Mouse (Mus musculus): Measurements from ENCODE around the gene Eif2ak1. TPM values are rescaled to one million over a fixed set of nuclear protein-coding genes. Genes with fewer than 3 reads are reported as not detected.

Eif2ak1 gene
- polyA plus RNA-seq, 1 experiment: 15.7 TPM

DNA sequence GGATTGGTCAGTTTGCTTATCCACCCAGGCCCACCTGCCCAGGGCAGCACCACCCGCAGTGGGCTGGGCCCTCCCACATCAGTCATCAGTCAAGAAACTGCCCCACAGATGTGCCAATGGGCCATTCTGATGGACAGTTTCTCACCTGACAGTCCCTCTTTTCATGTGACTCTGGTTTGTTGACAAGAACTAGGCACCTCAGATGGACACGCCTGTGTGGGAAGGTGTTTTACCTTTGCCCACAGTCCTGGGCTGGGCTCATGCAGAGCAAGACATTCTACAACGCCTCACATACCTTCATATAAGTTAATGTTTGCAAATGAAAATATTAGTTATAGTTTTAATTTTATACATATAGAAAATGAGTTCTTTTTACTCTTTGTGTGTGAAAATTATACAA, 100.5 kb downstream of the Eif2ak1 start:
- no peaks in the 10 kb centered on the region for H3K27me3 ChIP-seq (ENCODE audit: control insufficient read depth, insufficient read depth, low read length)
- H3K4me3 ChIP-seq (ENCODE audit: control insufficient read depth, low read depth, low read length): no peak overlapping the region
- no peak overlapping the region for H3K27ac ChIP-seq (ENCODE audit: control insufficient read depth, insufficient read depth, low read depth, low read length)
- peaks cover 5% of the 10 kb centered on the region for H3K36me3 ChIP-seq (ENCODE audit: control insufficient read depth, insufficient read depth, low read length)
- H3K4me1 ChIP-seq (ENCODE audit: control insufficient read depth, insufficient read depth, low read length): no peaks in the 10 kb centered on the region
- TF ChIP-seq CTCF (IDR thresholded peaks at IDR 0.05; ENCODE audit: control insufficient read depth, insufficient read depth, insufficient replicate concordance, low read depth, low read length) (no peak), POLR2A (IDR thresholded peaks at IDR 0.05; ENCODE audit: control insufficient read depth, low read depth, low read length) (no peak)

DNA sequence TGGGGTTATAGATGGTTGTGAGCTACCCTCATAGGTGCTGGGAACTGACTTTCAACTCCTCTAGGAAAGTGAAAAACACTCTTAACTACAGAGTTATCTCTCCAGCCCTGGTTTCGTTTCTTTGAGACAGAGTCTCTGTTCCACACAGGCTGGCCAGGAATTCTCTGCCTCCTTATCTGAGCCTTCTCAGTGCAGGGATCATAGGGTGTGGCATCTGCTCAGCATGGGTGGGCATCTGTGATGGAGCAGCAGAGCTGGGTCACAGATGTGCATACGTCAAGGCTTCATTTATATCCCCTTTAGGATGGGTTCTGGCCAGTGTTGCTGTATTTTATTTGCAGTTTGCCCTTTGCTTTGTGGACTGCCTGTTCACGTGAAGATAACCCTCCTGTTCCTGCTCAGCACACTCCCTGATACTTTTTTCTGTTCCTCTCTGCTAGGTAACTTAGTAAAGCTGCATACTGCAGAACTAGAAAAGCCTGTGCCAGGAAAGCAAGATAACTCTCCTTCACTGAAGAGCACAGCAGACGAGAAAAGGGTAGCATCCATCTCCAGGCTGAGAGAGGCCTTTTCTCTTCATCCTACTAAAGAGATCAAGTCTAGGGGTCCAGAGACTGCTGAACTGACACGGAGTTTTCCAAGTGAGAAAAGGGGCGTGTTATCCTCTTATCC, 107.3 kb downstream of the Eif2ak1 start:
- Histone ChIP-seq H3K4me3 (ENCODE audit: control insufficient read depth, low read depth, low read length) (no peak overlapping the region), H3K27ac (ENCODE audit: control insufficient read depth, insufficient read depth, low read depth, low read length) (no peak overlapping the region), H3K27me3 (ENCODE audit: control insufficient read depth, insufficient read depth, low read length) (no peaks in the 10 kb centered on the region), H3K36me3 (ENCODE audit: control insufficient read depth, insufficient read depth, low read length) (peaks cover 2% of the 10 kb centered on the region; the same call in 1 of the 2 replicates), H3K4me1 (ENCODE audit: control insufficient read depth, insufficient read depth, low read length) (no peaks in the 10 kb centered on the region)
- TF ChIP-seq CTCF (IDR thresholded peaks at IDR 0.05; ENCODE audit: control insufficient read depth, insufficient read depth, insufficient replicate concordance, low read depth, low read length): no peak
- TF ChIP-seq POLR2A (IDR thresholded peaks at IDR 0.05; ENCODE audit: control insufficient read depth, low read depth, low read length): no peak

DNA sequence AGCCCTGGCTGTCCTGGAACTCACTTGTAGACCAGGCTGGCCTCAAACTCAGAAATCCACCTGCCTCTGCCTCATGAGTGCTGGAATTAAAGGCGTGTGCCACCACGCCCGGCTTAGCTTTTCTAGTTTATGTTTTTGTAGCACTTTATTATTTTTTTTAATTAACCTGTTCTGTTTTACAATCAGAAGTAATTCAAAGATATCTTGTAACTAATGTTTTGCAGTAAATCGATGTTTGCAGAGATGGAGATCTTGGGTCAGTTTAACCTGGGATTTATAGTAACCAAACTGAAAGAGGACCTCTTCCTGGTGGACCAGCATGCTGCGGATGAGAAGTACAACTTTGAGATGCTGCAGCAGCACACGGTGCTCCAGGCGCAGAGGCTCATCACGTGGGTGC, 110.3 kb downstream of the Eif2ak1 start, which contains the start of gene Gm42421:
TSS of gene Gm42421 (plus strand) at position 301 of the 400 bp plus-strand sequence.
- Histone ChIP-seq H3K4me1 (ENCODE audit: control insufficient read depth, insufficient read depth, low read length) (0 out of 2 replicates have a peak, but pooled peaks cover 5% of the 10 kb centered on the region), H3K27ac (ENCODE audit: control insufficient read depth, insufficient read depth, low read depth, low read length) (no peak within 1 kb of the TSS), H3K36me3 (ENCODE audit: control insufficient read depth, insufficient read depth, low read length) (peaks cover 2% of the 10 kb centered on the region; the same call in 1 of the 2 replicates), H3K4me3 (ENCODE audit: control insufficient read depth, low read depth, low read length) (no peak within 1 kb of the TSS), H3K27me3 (ENCODE audit: control insufficient read depth, insufficient read depth, low read length) (no peaks in the 10 kb centered on the region)
- no peak for TF ChIP-seq POLR2A (IDR thresholded peaks at IDR 0.05; ENCODE audit: control insufficient read depth, low read depth, low read length)
- no peak for TF ChIP-seq CTCF (IDR thresholded peaks at IDR 0.05; ENCODE audit: control insufficient read depth, insufficient read depth, insufficient replicate concordance, low read depth, low read length)

DNA sequence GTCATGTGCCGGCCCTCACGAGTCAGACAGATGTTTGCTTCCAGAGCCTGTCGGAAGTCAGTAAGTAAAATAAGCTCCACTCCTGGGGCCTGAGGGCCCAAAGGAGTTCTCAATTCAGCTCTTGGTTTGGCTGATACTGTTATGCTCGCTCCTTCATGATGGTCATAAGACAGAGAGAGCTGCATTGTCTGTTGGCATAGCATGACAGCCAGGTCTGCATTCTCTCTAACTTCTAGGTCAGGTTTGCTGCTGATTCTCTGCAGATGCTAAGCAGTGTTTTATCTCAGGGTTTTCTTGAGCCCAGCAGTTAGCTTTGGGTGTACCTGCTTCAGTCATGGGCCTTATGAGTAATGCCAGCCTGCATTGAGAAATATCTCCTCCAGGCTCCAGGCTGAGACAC, 111.7 kb downstream of the Eif2ak1 start:
- no peak for TF ChIP-seq CTCF (IDR thresholded peaks at IDR 0.05; ENCODE audit: control insufficient read depth, insufficient read depth, insufficient replicate concordance, low read depth, low read length)
- no peak for TF ChIP-seq POLR2A (IDR thresholded peaks at IDR 0.05; ENCODE audit: control insufficient read depth, low read depth, low read length)
- H3K36me3 ChIP-seq (ENCODE audit: control insufficient read depth, insufficient read depth, low read length): peaks cover 2% of the 10 kb centered on the region; the same call in 1 of the 2 replicates
- H3K4me3 ChIP-seq (ENCODE audit: control insufficient read depth, low read depth, low read length): no peak overlapping the region
- H3K27me3 ChIP-seq (ENCODE audit: control insufficient read depth, insufficient read depth, low read length): no peaks in the 10 kb centered on the region
- H3K27ac ChIP-seq (ENCODE audit: control insufficient read depth, insufficient read depth, low read depth, low read length): no peak overlapping the region
- 0 out of 2 replicates have a peak, but pooled peaks cover 6% of the 10 kb centered on the region for H3K4me1 ChIP-seq (ENCODE audit: control insufficient read depth, insufficient read depth, low read length)

DNA sequence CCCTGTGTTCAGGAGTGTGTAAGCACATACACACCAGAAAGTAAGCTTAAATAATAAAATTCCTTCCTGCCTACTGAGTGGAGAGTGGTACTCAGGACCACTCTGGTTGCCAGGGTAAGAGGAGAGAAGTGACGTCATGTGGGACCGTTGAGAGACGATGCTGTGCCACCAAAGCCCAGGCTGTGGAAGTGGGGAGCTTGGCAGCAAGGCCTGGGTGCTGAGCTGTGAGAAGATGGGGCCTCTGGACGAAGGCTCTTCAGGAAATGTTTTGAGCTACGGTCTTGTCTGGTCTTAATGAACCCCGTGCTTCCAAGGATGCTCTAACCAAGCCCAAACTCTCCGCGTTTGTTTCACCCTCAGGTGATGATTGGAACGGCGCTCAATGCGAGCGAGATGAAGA, 113.1 kb downstream of the Eif2ak1 start:
- Histone ChIP-seq H3K36me3 (ENCODE audit: control insufficient read depth, insufficient read depth, low read length) (no peaks in the 10 kb centered on the region), H3K4me1 (ENCODE audit: control insufficient read depth, insufficient read depth, low read length) (0 out of 2 replicates have a peak, but pooled peaks cover 6% of the 10 kb centered on the region), H3K27ac (ENCODE audit: control insufficient read depth, insufficient read depth, low read depth, low read length) (no peak overlapping the region)

DNA sequence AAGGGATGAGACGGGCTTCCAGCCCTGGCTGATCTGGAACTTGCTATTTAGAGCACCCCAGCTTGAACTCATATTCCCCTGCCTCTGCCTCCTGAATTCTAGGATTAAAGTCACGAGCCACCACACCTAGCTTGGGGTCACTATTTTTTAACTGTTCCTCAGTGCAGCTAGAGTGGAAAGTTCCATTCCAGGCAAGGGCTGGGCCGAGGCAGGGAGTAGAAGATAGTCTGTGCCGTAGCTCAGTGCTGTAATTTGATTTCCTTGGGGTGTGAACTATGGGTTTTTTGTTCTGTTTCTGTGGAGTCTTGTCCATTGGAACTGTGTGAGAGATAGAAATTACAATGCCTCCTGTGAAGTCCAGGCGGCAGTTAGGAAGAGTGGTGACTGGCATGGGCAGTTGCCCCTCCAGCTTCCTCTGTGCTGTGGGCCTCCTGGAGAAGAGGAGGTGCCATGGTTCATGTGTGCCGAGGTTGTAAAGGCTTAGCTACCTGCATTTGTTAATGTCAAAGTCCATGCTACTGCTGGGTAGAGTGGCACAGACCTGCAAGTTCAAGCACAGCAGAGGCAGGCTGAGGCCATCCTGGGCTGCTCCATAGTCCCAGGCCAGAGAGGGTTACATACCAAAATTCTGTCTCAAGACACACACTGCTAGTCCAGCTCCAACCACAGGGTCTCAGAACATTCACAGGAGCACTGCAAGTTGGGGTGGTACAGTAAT, 114.4 kb downstream of the Eif2ak1 start:
- TF ChIP-seq POLR2A (IDR thresholded peaks at IDR 0.05; ENCODE audit: control insufficient read depth, low read depth, low read length) (no peak), CTCF (IDR thresholded peaks at IDR 0.05; ENCODE audit: control insufficient read depth, insufficient read depth, insufficient replicate concordance, low read depth, low read length) (no peak)
- Histone ChIP-seq H3K4me1 (ENCODE audit: control insufficient read depth, insufficient read depth, low read length) (0 out of 2 replicates have a peak, but pooled peaks cover 6% of the 10 kb centered on the region), H3K27ac (ENCODE audit: control insufficient read depth, insufficient read depth, low read depth, low read length) (no peak overlapping the region), H3K27me3 (ENCODE audit: control insufficient read depth, insufficient read depth, low read length) (no peaks in the 10 kb centered on the region), H3K4me3 (ENCODE audit: control insufficient read depth, low read depth, low read length) (peak overlapping the region; percentile 84), H3K36me3 (ENCODE audit: control insufficient read depth, insufficient read depth, low read length) (no peaks in the 10 kb centered on the region)

More for the DNA sequence above, 113.1 kb downstream of the Eif2ak1 start:
- Histone ChIP-seq H3K27me3 (ENCODE audit: control insufficient read depth, insufficient read depth, low read length) (no peaks in the 10 kb centered on the region), H3K4me3 (ENCODE audit: control insufficient read depth, low read depth, low read length) (no peak overlapping the region)
- TF ChIP-seq CTCF (IDR thresholded peaks at IDR 0.05; ENCODE audit: control insufficient read depth, insufficient read depth, insufficient replicate concordance, low read depth, low read length) (no peak), POLR2A (IDR thresholded peaks at IDR 0.05; ENCODE audit: control insufficient read depth, low read depth, low read length) (no peak)

DNA sequence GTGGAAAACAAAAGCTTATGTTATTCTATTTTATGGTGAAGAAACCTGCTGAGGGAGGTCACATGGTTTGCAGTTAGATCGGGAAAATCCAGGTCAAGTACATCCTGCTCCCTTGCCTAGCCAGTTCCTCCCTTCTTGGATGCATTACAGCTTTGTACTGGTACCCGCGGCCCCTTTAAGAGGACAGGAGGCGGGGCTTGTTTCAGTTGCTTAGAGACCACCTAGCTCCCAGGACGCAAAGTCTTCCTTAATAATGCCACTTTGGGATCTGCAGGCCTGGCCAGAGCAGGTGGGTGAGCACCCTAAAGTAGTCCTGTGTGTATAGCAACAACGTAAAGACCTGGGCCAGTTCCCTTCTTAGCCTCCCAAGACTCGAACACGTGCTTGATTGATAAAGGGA, 115.2 kb downstream of the Eif2ak1 start, which contains the start of gene Rsph10b:
TSS of gene Rsph10b (plus strand) at position 205 of the 400 bp plus-strand sequence.
- Histone ChIP-seq H3K36me3 (ENCODE audit: control insufficient read depth, insufficient read depth, low read length) (no peaks in the 10 kb centered on the region), H3K4me3 (ENCODE audit: control insufficient read depth, low read depth, low read length) (peak within 1 kb of the TSS; percentile 84), H3K27me3 (ENCODE audit: control insufficient read depth, insufficient read depth, low read length) (no peaks in the 10 kb centered on the region), H3K27ac (ENCODE audit: control insufficient read depth, insufficient read depth, low read depth, low read length) (no peak within 1 kb of the TSS), H3K4me1 (ENCODE audit: control insufficient read depth, insufficient read depth, low read length) (0 out of 2 replicates have a peak, but pooled peaks cover 6% of the 10 kb centered on the region)
- peak; percentile 66; the same call in 1 of the 2 replicates for TF ChIP-seq POLR2A (IDR thresholded peaks at IDR 0.05; ENCODE audit: control insufficient read depth, low read depth, low read length)
- TF ChIP-seq CTCF (IDR thresholded peaks at IDR 0.05; ENCODE audit: control insufficient read depth, insufficient read depth, insufficient replicate concordance, low read depth, low read length): no peak
